Mouse (Mus musculus): ENCODE results near the gene Pdk2.

Pdk2 gene

GRCm38 (mm10) chr11:94986435-94986834, 54.7 kb downstream of the Pdk2 start:
- no peak for DNase-seq (ENCODE audit: low read depth)

GRCm38 (mm10) chr11:94985822-94986221, 55.3 kb downstream of the Pdk2 start:
- DNase-seq (ENCODE audit: low read depth) = no peak

- no peak for DNase-seq (ENCODE audit: low read depth)
These were observed 56.0 kb downstream of the Pdk2 start for GRCm38 (mm10) chr11:94985140-94985539.

GRCm38 (mm10) chr11:94979462-94980179, 61.5 kb downstream of the Pdk2 start:
- no peak for DNase-seq (ENCODE audit: low read depth)

- DNase-seq (ENCODE audit: low read depth) = peak; percentile 93
These were observed 62.2 kb downstream of the Pdk2 start for GRCm38 (mm10) chr11:94978947-94979346.

GRCm38 (mm10) chr11:94978178-94978915, 62.8 kb downstream of the Pdk2 start:
- DNase-seq (ENCODE audit: low read depth) = no peak
